8 mouse cellular contexts compared by ENCODE assay signal in the genomic region with DNA sequence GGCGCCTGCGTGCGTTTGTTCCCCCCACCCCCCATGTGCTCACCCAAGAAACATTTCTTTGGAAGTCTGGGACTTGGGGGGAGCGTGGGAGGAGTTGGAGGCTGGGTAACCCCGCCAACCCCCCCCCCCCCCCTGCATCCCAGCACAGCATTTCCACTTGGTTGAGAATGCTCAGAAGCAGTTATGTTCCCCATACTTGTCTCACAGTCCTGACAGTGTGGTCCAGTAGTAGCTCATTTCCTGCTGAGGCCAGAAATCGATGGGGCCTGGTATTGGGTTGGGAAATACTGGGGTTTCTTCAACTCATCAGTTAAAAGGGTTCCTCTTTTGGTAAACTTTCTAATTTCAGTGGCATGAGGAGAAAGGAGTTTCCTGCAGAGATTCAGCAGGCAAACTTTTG. TPM values are rescaled to one million over a fixed set of nuclear protein-coding genes. Genes with fewer than 3 reads are reported as not detected.
DNase-seq lines count a peak whose midpoint lies in the region; ATAC-seq and TF ChIP-seq lines count a peak whose summit lies in the region.

No protein-coding gene starts in this region.

- DNase-seq in spleen, adult 2 months (ENCODE audit: low read depth in 1 of 2, low spot score in 2 of 2), result no peak
- DNase-seq in spleen, postnatal 10 days (ENCODE audit: low spot score in 2 of 2), result no peak
- peak; percentile 66 for DNase-seq in liver, adult 2 months (ENCODE audit: extremely low read depth, low read depth, low spot score)
- no peak for DNase-seq in urinary bladder, postnatal 4 days (ENCODE audit: low spot score in 2 of 2)
- DNase-seq in layer of hippocampus, adult 8-10 months (ENCODE audit: low spot score in 2 of 2), result no peak
- no peak for DNase-seq in kidney, postnatal 25 days

- H3K36me3 ChIP-seq in spleen, adult 2 months (ENCODE audit: control insufficient read depth, insufficient read depth, low read length), result no peaks in the 10 kb centered on the region
- H3K36me3 ChIP-seq in forebrain, embryonic 16.5 days (ENCODE audit: control insufficient read depth, insufficient read depth), result no peaks in the 10 kb centered on the region
- no peaks in the 10 kb centered on the region for H3K36me3 ChIP-seq in liver, adult 2 months (ENCODE audit: control insufficient read depth, insufficient read depth, low read length)
- H3K36me3 ChIP-seq in neural tube, embryonic 14.5 days (ENCODE audit: control insufficient read depth, insufficient read depth, low read length), result no peaks in the 10 kb centered on the region

- peak overlapping the region; percentile 81; the same call in 1 of the 2 replicates for H3K27ac ChIP-seq in spleen, adult 2 months (ENCODE audit: insufficient read depth, low read length)
- H3K27ac ChIP-seq in forebrain, embryonic 16.5 days (ENCODE audit: low read length), result no peak overlapping the region
- H3K27ac ChIP-seq in liver, adult 2 months (replicated peaks; ENCODE audit: insufficient read depth, low read depth, low read length), result peak overlapping the region; percentile 91
- no peak overlapping the region for H3K27ac ChIP-seq in neural tube, embryonic 14.5 days (ENCODE audit: low read depth, low read length)

- no peak for ATAC-seq in forebrain, embryonic 16.5 days
- ATAC-seq in neural tube, embryonic 14.5 days (ENCODE audit: low read depth), result no peak

- no peaks in the 10 kb centered on the region for H3K27me3 ChIP-seq in spleen, adult 2 months (ENCODE audit: control insufficient read depth, insufficient read depth, low read length)
- H3K27me3 ChIP-seq in forebrain, embryonic 16.5 days (replicated peaks; ENCODE audit: control insufficient read depth, insufficient read depth, low read length), result no peaks in the 10 kb centered on the region
- no peaks in the 10 kb centered on the region for H3K27me3 ChIP-seq in liver, adult 2 months (ENCODE audit: control insufficient read depth, insufficient read depth, low read length)
- no peaks in the 10 kb centered on the region for H3K27me3 ChIP-seq in neural tube, embryonic 14.5 days (ENCODE audit: control insufficient read depth, insufficient read depth, low read length)

- H3K4me2 ChIP-seq in forebrain, embryonic 16.5 days (ENCODE audit: low read length), result peak overlapping the region; percentile 52
- peak overlapping the region; percentile 47 for H3K4me2 ChIP-seq in neural tube, embryonic 14.5 days (ENCODE audit: low read depth, low read length)

- H3K79me2 ChIP-seq in liver, adult 2 months (ENCODE audit: control insufficient read depth, insufficient read depth, low read length), result peaks cover 2% of the 10 kb centered on the region; the same call in 1 of the 2 replicates

- peak overlapping the region; percentile 63 for H3K9ac ChIP-seq in forebrain, embryonic 16.5 days (replicated peaks; ENCODE audit: low read depth, low read length)
- peak overlapping the region; percentile 86 for H3K9ac ChIP-seq in liver, adult 2 months (ENCODE audit: low read depth, low read length)
- H3K9ac ChIP-seq in neural tube, embryonic 14.5 days (replicated peaks; ENCODE audit: low read depth, low read length), result no peak overlapping the region

- no peaks in the 10 kb centered on the region; the same call in 1 of the 2 replicates for H3K4me1 ChIP-seq in spleen, adult 2 months (ENCODE audit: control insufficient read depth, insufficient read depth, insufficient read length)
- no peaks in the 10 kb centered on the region for H3K4me1 ChIP-seq in forebrain, embryonic 16.5 days (replicated peaks; ENCODE audit: control insufficient read depth, insufficient read depth, low read length)
- H3K4me1 ChIP-seq in liver, adult 2 months (ENCODE audit: control insufficient read depth, insufficient read depth, low read length), result peaks cover 3% of the 10 kb centered on the region
- H3K4me1 ChIP-seq in neural tube, embryonic 14.5 days (ENCODE audit: control insufficient read depth, insufficient read depth, low read length), result no peaks in the 10 kb centered on the region

- no peaks in the 10 kb centered on the region for H3K9me3 ChIP-seq in forebrain, embryonic 16.5 days (ENCODE audit: control insufficient read depth, low read length)
- no peaks in the 10 kb centered on the region for H3K9me3 ChIP-seq in neural tube, embryonic 14.5 days (ENCODE audit: control insufficient read depth, low read length)

- H3K4me3 ChIP-seq in spleen, adult 2 months (ENCODE audit: extremely low read depth, insufficient read depth, insufficient read length), result peak overlapping the region; percentile 79
- H3K4me3 ChIP-seq in forebrain, embryonic 16.5 days (replicated peaks; ENCODE audit: low read length), result peak overlapping the region; percentile 65
- H3K4me3 ChIP-seq in liver, adult 2 months (ENCODE audit: insufficient read depth, low read depth, low read length), result peak overlapping the region; percentile 89
- H3K4me3 ChIP-seq in neural tube, embryonic 14.5 days (ENCODE audit: low read depth, low read length), result peak overlapping the region; percentile 54

- no peak for TF ChIP-seq CTCF in spleen, adult 2 months (IDR thresholded peaks at IDR 0.05; ENCODE audit: extremely low read depth, insufficient read depth, insufficient read length, insufficient replicate concordance)
- no peak for TF ChIP-seq CTCF in liver, adult 2 months (IDR thresholded peaks at IDR 0.05; ENCODE audit: low read depth, low read length)

- TF ChIP-seq POLR2A in spleen, adult 2 months (IDR thresholded peaks at IDR 0.05; ENCODE audit: low read depth, low read length), result no peak
- no peak for TF ChIP-seq POLR2A in liver, adult 2 months (IDR thresholded peaks at IDR 0.05; ENCODE audit: extremely low read depth, insufficient read depth, low read length)

- WGBS in spleen, adult 2 months, result 18% methylated on average over 5 of the region's 6 CpGs
- 15% methylated on average over 6 of the region's 6 CpGs for WGBS in forebrain, embryonic 16.5 days
- WGBS in liver, adult 2 months, result 2% methylated on average over 6 of the region's 6 CpGs
- WGBS in neural tube, embryonic 14.5 days, result 15% methylated on average over 5 of the region's 6 CpGs

RNA-seq across cellular contexts. Expression of a gene that starts 1.1 kb away (rescaled TPM):
- polyA plus RNA-seq in spleen, adult 2 months (2012; rRNA removed), result 2.6 and 2.7 TPM in 2 replicates
- polyA plus RNA-seq in forebrain, embryonic 16.5 days (2015; fragmentation: Nextera tagmentation; extraction: Ambion mirVana), result 5.3 and 6.2 TPM in 2 replicates
- 10.9 and 13.3 TPM in 2 replicates for total RNA-seq in liver, adult 2 months (2014; rRNA removed)
- polyA plus RNA-seq in liver, adult 2 months (2012; rRNA removed), result 2.2 and 3.2 TPM in 2 replicates
- 2.8 and 4.2 TPM in 2 replicates for polyA plus RNA-seq in neural tube, embryonic 14.5 days (2014; fragmentation: Nextera tagmentation; extraction: Ambion mirVana)
- total RNA-seq in layer of hippocampus, adult 8-10 months (2022), result 10 to 100 TPM; 23.1 to 28.6 (median 26.1) TPM

Comparison
In these comparisons a context has a peak if more than half of its experiments do, and no peak if none do; other contexts are left out.
1. H3K27ac ChIP-seq: peak in spleen, adult 2 months (single experiment) and liver, adult 2 months (single experiment); none in forebrain, embryonic 16.5 days (single experiment) and neural tube, embryonic 14.5 days (single experiment).
2. Peak in every context shown above with its lines, with median percentiles within 50 percentile points of each other: H3K4me3 ChIP-seq.